Mouse (Mus musculus) cerebellum, adult 11 months (tissue): Measurements from ENCODE around the gene Btd.

ENCODE experiments used
- DNase-seq: peaks from one replicate; pipeline ENCODE4 v3.0.0; 2022

The Btd gene

DNA sequence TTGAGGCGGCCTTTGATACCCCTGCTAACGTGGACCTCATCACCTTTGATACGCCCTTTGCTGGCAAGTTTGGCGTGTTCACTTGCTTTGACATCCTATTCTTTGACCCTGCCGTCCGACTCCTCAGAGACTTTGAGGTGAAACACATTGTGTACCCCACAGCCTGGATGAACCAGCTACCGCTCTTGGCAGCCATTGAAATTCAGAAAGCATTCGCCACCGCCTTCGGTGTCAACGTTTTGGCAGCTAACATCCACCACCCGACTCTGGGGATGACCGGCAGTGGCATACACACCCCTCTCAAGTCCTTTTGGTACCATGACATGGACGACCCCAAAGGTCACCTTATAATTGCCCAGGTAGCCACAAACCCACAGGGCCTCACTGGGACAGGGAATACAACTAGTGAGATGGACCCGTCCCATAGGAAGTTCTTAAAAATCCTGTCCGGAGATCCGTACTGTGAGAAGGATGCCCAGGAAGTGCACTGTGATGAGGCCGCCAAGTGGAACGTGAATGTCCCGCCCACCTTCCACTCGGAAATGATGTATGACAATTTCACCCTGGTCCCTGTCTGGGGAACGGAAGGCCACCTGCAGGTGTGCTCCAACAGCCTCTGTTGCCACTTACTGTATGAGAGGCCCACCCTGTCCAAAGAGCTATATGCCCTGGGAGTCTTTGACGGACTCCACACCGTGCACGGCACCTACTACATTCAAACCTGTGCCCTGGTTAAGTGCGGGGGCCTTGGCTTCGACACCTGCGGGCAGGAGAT is 26.3 kb downstream of the Btd start:
- DNase-seq = no peak

DNA sequence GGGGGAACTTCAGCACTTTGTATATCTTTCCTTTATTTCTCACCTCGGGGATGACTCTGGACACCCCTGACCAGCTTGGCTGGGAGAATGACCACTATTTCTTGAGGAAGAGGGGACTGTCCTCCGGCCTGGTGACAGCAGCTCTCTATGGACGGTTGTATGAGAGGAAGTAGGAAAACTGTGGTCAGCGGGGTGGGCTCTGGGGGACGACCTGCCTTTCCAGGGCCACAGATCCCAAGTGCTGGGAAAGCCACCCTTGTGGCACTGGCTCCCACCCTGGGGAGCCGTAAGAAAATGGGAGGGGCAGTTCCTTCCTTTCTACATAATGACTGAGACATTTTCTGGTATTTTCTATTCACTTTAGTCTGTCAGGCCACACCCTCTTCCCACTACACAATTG is 26.9 kb downstream of the Btd start:
- no peak for DNase-seq

DNA sequence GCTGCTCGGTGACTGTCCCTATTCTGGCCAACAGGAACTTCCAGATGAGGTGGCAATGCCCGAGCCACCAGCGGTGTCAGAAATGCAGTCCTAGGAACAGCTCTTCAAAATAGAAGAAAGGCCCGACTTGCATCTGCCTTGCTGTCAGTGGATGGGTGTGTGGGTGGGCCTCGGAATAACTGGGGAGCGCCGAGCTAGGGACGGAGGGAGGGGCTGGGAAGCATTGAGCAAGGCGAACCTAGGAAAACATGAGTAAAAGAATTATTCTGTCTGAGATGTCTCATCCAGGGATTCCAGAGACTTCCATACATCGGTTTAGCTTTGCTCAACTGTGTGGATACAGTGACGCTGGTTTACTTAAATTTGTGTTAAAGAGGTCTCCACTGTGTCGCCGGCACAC is 27.5 kb downstream of the Btd start:
- DNase-seq = no peak

DNA sequence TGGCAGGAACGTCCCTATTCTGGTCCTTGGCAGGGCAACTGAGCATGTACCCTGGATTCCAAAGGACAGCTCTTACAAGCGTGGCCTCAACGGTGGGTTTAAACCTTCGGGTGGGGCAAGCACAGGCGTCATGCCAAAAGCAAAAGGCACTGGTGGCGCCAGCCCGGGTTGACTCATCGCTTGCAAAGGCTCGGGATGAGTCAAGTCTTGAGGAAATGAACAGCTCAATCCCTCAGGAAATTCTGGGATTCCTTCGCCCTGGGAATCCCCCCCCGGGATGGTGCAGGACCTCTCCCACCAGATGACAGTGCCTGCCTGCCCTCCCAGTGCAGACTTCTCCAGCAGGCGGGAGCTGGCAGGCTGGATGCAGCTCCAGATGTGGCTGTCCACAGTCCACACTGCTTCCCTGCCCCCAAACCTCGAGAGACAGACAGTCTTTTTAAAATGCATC is 28.4 kb downstream of the Btd start:
- no peak for DNase-seq

DNA sequence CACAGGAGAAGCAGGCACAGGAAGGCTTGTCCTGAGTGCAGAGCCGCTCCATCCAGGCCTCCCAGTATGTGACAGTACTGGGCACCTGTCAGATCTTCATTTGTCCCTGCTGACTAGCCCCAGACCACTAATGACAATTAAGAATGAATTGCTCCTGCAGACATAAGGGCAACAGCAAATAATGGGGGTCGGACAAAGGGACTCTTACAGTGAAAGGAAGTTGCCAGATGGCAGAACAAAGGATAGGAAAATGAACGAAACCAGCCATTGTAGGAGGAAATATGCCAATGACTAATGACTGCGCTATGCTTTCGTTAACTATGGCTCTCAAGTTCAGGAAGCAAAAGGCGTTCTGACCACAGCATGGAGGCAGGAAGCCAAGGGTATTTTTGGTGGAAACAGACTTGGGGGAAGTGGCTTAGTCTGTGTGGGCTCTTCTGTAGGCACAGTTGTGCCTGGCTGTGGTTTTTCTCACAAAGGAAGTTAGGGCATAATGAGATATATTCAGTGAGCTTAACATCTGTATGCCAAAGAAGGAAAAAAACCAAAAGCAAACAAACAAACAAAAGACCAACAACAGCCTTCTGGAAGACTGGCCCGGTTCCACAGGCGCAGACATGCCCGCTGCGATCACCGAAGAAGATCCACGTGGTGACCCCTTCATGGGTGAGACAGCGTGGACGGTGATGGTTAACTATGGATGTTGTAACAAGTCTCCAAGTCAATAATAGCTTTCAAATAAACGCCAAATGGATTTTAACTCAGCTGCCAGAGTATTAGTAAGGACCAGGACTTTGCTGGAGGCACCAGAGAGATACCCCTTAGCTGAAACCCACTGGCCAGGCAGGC is 29.0 kb downstream of the Btd start:
- no peak for DNase-seq

DNA sequence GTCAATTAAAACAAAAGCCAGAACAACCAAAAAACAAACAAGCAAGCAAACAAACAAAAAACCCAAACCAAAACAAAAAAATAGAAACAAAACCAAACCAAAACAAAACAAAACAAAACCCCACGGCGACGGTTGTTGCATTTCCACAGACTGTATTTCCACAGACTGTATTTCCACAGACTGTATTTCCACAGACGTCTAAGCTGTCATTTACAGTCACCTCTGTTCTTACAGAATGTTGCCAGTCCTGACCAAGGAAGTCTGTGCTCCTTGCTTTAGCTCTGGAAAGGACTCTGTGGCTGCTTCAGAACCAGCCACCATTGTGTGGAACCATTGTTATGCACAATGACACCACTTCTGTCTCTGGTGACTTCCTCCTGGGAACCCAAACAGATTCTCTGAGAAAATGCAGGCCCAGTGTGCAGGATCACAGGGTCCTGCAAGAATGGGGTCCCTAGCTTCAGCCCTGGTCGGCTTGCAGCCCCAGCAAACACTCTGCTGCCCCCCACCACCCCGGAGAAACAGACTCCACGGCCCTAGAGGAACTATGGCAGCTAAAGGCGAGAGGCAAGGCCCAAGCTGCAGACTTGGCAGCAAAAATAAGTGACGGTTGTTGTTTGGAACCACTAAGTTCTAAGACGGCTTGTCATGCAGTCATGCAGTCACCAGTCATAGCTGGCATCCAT is 30.9 kb downstream of the Btd start:
- DNase-seq = no peak

DNA sequence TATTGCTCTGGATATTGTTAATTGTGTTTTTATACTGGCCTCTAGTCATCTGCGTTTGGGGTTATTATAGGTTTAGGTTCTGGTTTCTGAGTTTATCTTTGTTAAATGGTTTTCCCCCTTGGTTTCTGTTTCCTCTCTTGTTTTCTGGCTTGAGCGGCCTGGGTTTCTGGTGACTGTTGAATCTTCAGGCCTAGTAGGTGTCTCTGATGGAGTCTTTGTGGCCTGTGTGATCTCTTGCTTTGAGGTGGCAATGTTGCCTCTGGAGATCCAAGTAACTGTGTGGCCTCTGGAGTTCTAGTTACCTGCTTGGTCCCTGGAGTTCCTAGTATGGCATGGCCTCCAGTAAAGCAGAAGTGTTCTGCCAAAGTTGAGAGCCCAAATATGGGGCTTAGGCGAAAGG is 39.8 kb downstream of the Btd start:
- DNase-seq = no peak

DNA sequence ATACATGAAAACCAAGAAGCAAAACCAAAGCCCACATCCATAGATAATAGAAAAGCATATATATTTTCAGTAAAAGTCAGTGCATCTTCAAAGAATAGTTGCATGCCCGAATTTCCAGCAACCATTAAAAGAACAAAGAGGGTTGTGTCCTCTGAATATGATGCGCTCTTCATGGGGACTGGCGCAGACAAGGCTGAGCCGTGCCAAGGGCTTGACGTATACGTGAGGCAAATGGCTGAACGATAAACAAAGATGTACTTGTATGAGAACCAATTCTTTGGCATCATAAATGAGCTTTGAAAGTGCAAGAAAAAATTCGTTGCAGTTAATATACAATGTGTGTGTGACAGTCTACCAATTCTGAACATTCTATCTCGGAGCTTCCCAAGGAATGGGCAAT is 40.5 kb downstream of the Btd start:
- no peak for DNase-seq

DNA sequence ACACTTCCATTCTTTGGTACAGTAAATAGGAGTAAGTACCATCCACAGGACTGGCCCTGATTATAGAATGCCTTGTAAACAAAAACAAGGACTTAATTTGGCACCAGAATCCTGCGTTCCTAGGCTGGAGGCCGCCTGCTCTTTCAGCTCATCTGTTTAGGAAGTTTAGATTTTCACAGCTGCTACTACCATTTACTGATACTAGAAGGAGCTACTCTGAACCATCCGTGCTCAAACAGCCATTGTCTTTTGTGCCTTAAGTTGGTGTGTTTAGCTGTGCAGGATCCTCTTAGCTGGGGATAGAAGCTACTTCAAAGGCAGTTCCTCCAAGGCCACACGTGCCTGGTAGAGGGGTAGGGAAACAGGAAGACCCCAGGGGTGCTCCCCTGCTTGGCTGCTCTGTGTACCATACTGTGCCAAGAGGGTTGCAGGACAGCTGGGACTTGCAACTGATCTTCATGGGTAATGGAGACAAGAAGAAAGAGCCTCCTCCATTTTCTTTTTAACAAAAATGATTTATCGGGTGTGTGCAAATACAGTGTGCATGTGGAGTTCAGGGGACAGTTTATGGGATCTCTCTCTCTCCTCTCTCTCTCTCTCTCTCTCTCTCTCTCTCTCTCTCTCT is 41.2 kb downstream of the Btd start:
- DNase-seq = no peak

DNA sequence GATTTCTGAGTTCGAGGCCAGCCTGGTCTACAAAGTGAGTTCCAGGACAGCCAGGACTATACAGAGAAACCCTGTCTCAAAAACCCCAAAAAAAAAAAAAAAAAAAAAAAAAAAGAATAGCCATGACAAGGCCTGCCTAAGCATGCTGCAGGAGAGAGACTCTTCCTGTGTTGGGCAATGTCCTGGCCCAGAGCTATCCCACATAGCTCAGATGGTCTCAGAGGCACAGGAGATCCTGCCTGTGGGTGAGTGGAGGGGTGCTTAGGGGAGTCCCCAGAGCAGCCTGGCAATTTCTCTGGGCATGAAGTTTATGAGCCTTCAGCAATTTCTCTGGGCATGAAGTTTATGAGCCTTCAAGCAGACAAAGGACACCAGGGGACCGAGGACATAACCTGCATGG is 42.8 kb downstream of the Btd start:
- DNase-seq = no peak

DNA sequence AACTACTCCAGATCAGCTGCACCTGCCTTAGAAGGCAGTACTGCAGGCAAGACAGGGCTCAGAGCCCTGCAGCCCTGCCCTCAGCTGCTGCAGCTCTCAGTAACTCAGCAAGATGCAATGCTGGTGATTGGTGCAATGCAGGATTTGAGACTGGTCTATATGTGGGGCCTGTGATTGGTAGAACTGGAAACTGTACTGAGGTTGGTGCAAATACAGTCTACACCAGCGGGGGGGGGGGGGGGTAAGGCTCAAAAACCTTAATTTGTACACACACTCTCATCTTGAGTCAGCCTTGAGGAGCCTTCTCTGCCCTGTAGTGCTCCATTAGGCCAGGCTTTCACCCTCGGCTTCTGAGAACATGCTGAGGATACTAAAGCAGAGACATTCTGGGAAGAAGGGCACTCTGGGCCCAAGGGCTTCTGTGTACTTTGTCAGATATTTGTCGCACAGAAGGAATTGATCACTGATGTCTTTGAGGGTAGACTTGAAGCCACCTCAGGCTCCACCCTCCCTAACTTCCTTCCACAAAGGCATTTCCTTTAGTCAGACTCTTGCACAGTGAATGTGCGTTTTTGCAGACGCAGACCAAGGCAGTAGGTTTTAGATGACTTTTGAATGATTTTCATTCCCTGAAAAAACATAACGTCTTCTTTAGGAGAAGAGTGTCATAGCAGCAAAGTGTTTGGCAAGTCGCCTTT is 43.7 kb downstream of the Btd start:
- DNase-seq = no peak

DNA sequence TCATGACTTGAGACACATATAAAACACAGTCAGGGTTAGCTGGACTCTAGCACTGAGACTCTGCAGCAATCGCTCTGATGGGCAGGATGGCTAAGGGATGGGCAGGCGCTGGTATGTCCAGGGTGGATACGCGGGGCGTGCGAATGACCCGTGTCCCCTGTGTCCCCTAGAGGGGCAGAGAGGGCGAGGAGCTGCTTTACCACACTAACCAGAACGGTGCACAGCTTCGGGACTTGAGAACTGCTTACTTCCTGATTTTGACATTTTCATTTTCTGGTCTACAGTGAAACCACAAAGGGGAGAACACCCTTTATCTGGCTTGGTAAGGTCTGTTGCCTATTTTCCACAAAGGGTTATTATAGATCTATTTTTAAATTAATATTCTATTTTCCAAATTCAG is 44.9 kb downstream of the Btd start:
- no peak for DNase-seq

DNA sequence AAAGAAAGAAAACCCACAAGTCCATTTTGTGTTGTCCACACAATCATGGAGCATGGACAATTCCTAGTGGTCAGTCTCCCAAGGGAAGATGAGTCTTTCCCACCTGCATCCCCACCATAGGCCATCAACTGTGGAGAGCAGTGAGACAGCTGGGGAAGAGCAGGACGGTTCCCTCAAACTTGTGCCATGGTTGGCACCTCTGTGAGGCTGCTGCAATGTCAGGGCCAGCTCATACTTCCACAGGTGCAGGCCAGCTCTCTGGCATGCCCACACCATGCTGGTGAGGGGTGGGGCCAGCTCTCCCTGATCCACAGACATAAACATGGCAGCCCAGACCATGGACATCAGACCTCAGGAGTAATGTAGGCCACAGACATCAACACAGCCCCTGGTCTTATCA is 45.4 kb downstream of the Btd start:
- DNase-seq = no peak

DNA sequence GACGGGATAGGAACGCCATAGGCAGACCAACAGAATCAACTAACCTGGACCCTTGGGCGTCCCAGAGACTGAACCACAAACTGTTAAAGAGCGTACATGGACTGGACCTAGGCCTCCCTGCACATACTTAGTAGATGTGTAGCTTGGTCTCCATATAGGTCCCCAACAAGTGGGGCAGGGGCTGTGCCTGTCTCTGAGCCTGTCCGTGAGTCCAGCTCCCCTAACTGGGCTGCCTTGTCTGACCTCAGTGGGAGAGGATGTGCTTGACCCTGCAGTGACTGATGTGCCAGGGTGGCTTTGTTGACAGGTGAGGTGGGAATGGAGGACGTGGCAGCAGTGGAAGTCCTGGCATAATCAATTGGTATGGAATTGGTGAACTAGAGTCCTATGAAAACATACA is 51.7 kb downstream of the Btd start:
- no peak for DNase-seq

DNA sequence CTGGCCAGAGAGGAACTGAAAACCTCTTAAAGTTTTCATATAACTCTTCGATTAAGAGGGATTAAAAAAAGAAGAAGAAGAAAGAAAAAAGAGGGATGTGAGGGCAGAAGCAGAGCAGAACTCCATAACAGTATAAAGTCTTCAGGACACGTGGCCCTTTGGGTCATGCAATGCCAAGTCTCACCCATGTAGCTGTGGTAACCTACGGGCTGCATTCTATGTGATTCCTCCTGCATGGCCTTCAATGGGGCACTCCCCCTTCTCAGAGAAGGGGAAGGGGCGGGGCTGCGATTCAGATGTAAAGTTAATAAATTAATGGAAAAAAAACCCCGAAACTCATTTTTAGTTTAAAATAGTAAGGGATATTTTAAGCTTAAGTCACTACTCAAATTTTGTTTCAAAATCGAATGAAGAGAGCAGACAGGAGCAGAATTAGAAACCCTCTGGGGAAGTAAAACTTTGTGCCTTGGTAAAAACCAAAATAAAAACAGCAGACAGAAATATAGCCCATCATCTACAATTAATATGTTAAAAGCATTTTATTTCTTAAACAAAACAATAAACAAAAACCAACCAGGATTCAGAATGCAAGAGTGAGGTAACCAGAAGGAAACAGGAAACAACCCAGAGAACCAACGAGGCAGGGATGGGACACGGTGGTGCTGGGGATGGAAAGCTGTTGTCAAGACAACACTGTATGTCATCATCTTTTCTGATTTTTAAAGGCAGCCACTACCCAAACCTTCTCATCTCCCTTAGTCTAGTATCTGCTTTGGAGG is 55.6 kb downstream of the Btd start:
- no peak for DNase-seq

DNA sequence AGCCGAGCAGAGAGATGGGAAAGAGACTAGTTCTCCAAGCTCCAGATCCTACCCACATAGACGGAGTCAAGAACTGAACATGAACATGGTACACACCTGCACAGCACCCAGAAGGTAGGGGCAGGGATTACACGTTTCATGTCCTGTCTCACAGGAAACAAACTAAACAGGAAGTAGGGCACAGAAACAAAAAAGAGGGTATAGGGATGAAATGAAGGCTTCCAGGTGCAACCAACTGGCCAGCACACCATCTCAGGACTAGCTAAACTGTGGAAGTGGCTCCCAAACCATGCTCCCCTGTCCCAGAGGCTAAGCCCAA is 56.1 kb downstream of the Btd start:
- no peak for DNase-seq

DNA sequence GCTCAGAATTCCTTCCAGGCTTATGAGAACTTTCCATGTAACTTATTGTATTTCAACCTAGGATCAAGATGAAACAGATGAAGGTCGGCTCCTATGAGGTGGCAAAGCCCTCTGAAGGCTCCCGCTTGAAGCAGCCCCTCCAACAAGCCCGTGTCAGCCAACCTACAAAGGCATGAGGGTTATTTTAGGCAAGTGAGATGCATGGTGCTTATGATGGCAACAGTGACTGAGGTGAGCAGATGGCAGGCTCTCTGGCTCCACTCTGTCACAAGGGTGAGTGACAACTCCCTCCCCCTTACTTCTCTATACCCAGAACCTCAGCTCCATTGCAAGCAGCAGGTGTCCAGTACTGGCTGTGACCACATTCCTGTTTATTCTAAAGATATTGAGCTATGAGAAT is 56.5 kb downstream of the Btd start:
- DNase-seq = peak; percentile 41

DNA sequence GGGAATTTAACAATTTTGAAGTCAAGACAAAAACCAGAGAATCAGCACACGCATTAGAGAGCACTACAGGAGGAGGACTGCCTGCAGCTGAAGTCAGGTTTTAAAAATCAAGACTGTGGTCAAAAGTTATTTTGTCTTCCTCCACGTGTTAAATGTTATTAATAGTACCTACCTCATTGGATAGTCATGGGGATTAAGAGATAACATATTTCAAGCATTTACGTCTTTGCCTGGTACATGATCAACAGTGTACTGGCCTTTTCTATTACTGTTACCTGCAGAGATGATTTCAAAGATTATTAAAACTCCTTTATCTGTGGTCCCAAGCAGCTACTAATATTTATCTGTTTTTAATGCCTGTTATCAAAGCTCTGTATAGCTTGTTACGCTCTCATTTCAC is 56.9 kb downstream of the Btd start:
- no peak for DNase-seq

DNA sequence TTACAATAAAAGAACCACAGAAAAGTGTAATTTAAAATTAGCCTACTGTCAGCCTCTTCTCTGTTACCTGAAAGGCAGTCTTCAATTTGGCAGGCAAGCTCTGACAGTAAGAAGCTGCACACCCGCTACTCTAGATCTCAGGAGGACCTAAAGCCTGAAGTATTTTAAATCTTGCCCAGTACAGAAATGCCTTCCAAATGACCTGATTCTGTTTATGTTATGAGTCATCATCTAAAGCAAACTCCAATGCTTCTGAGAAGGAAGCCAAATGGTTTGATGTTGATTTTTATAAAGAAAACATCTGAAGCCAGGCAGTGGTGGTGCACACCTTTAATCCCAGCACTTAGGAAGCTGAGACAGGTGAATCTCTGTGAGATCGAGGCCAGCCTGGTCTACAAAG is 59.5 kb downstream of the Btd start:
- no peak for DNase-seq

DNA sequence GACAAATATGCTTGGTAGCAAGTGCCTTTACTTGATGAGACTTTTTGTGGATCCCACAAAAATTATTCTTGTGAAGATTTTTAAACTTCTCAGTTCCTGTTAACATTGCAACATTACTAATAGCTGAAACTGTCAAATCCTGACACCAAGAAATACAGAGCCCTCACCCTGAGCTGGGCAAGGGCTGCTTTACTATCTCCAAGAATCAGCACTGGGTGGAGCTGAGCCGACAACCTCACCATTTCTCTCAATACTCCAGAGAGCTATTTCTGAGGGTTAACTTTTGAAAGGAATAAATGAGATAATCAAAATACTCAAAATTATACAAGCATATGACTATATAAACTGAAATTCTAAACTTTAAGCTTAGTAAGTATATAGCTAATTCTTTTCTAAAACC is 68.5 kb downstream of the Btd start:
- DNase-seq = no peak

DNA sequence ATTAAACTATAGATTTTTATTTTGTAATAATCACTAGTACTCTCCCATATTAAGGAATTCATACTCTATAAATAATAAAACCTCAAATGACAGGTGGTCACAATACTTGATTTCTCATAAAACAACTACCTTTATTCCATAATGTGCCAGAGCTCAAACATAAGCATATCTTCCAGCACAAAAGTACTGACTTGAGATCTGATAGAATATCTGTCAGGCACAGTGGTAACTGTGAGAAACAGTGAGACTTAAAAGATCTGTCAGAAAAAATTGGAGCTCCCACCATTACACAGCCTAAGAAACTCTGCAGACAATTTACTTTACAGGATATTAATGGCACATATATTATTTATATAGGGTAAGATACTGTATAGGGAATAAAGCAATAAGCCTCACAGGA is 74.8 kb downstream of the Btd start:
- no peak for DNase-seq

DNA sequence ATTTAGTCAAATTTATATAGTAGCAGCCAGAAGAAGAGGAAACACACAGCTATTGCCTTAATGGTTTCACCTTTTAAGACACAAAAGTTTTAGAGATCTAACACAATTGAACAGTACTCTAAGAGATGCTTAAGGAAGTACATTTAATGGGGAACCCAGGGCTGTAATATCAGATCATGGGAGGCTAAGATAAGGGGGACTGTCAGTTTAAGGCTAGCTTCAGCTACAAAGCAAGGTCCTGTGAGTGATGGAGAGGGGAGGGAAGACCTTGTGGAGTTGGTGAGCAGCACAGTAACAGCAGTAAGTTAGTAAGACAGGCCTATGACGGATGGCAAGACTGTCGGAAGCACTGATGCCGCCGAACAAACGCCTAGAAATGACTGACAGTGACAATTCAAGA is 76.5 kb downstream of the Btd start:
- DNase-seq = no peak
